Mouse (Mus musculus): Measurements from ENCODE around the gene Naa60. TPM values are rescaled to one million over a fixed set of nuclear protein-coding genes. Genes with fewer than 3 reads are reported as not detected.

The Naa60 gene
- polyA plus RNA-seq, 1 experiment = 31.2 TPM

DNA sequence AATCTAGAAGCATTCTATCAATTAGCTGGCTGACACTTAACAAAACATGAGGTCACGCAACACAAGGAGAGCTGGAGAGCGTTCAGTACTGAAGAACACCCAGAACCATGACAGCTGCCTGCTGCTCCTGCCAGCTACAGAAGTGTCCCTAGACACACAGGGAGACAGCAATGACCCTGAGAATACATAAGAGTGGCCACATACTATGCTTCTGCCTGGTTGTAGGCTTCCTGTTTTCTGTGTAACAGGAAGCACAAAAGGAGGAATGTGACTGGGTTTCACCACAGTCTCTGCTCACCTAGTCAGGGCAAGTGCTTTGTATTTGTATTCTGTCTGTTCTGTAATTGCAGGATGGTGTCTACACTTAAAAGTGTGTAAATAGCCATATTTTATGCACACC is 48.6 kb downstream of the Naa60 start:
- H3ac ChIP-seq (ENCODE audit: control insufficient read depth, insufficient read length) = no peak overlapping the region
- no peaks in the 10 kb centered on the region for H3K79me2 ChIP-seq (ENCODE audit: control insufficient read depth, insufficient read depth)
- H3K4me3 ChIP-seq = no peak overlapping the region
- no peaks in the 10 kb centered on the region for H3K27me3 ChIP-seq (ENCODE audit: control insufficient read depth, insufficient read depth, insufficient read length)
- peaks cover 19% of the 10 kb centered on the region for H3K36me3 ChIP-seq (ENCODE audit: control insufficient read depth, insufficient read depth)
- TF ChIP-seq TCF3 (IDR thresholded peaks at IDR 0.05; ENCODE audit: insufficient read length, low read depth) = no peak
- TF ChIP-seq SRF (IDR thresholded peaks at IDR 0.05; ENCODE audit: control insufficient read depth, insufficient read length, low read depth) = no peak
- TF ChIP-seq TCF12 (IDR thresholded peaks at IDR 0.05; ENCODE audit: insufficient read depth, poor library complexity, severe bottlenecking) = no peak
- TF ChIP-seq MYOD1 (IDR thresholded peaks at IDR 0.05; ENCODE audit: control insufficient read depth in 1 of 3, insufficient read length in 2 of 3, low read depth in 2 of 3) = no peak
- no peak for TF ChIP-seq REST (IDR thresholded peaks at IDR 0.05; ENCODE audit: insufficient read depth, insufficient read length)
- TF ChIP-seq POLR2AphosphoS2 (IDR thresholded peaks at IDR 0.05; ENCODE audit: insufficient read length, low read depth) = no peak
- no peak for TF ChIP-seq MYOG (IDR thresholded peaks at IDR 0.05; ENCODE audit: control insufficient read depth in 1 of 3, insufficient read depth in 1 of 3, insufficient read length in 2 of 3, low read depth in 2 of 3)
- TF ChIP-seq E2F4 (IDR thresholded peaks at IDR 0.05; ENCODE audit: insufficient read depth) = no peak
- TF ChIP-seq MAX (IDR thresholded peaks at IDR 0.05; ENCODE audit: low read depth) = no peak
- no peak for TF ChIP-seq CEBPB (IDR thresholded peaks at IDR 0.05; ENCODE audit: insufficient read depth, poor library complexity, severe bottlenecking)
- TF ChIP-seq POLR2A (IDR thresholded peaks at IDR 0.05; ENCODE audit: insufficient read length, low read depth) = no peak
- no peak for TF ChIP-seq USF1 (IDR thresholded peaks at IDR 0.05; ENCODE audit: low read depth)
- H3K4me2 ChIP-seq (ENCODE audit: low read depth) = no peak overlapping the region

DNA sequence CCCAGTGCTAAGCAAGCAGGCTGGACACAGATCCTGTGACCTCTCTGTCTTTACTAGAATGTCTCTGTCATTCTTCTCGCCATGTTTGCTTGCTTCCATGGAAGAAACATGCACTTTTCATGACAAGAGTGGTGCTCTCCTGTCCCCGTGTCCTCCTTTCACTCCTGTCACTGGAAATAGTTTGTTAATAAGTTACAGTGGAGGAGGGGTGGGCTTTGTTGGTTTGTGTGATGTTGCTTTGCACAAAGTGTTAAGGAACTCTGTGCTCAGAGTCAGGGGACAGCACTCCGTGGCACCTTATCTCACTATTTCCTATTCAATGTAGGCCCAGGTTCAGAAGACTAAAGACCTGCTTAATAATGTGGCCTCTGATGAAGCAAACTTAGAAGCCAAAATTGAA is 51.3 kb downstream of the Naa60 start:
- H3ac ChIP-seq (ENCODE audit: control insufficient read depth, insufficient read length) = no peak overlapping the region
- H3K4me3 ChIP-seq = no peak overlapping the region
- TF ChIP-seq MAX (IDR thresholded peaks at IDR 0.05; ENCODE audit: low read depth) (no peak), TCF12 (IDR thresholded peaks at IDR 0.05; ENCODE audit: insufficient read depth, poor library complexity, severe bottlenecking) (no peak), MYOD1 (IDR thresholded peaks at IDR 0.05; ENCODE audit: control insufficient read depth in 1 of 3, insufficient read length in 2 of 3, low read depth in 2 of 3) (no peak), MYOG (IDR thresholded peaks at IDR 0.05; ENCODE audit: control insufficient read depth in 1 of 3, insufficient read depth in 1 of 3, insufficient read length in 2 of 3, low read depth in 2 of 3) (no peak), POLR2A (IDR thresholded peaks at IDR 0.05; ENCODE audit: insufficient read length, low read depth) (no peak), E2F4 (IDR thresholded peaks at IDR 0.05; ENCODE audit: insufficient read depth) (no peak), REST (IDR thresholded peaks at IDR 0.05; ENCODE audit: insufficient read depth, insufficient read length) (no peak), POLR2AphosphoS2 (IDR thresholded peaks at IDR 0.05; ENCODE audit: insufficient read length, low read depth) (no peak), TCF3 (IDR thresholded peaks at IDR 0.05; ENCODE audit: insufficient read length, low read depth) (no peak), SRF (IDR thresholded peaks at IDR 0.05; ENCODE audit: control insufficient read depth, insufficient read length, low read depth) (no peak), CEBPB (IDR thresholded peaks at IDR 0.05; ENCODE audit: insufficient read depth, poor library complexity, severe bottlenecking) (no peak), USF1 (IDR thresholded peaks at IDR 0.05; ENCODE audit: low read depth) (no peak)
- no peaks in the 10 kb centered on the region for H3K79me2 ChIP-seq (ENCODE audit: control insufficient read depth, insufficient read depth)
- no peak overlapping the region for H3K4me2 ChIP-seq (ENCODE audit: low read depth)
- H3K27me3 ChIP-seq (ENCODE audit: control insufficient read depth, insufficient read depth, insufficient read length) = no peaks in the 10 kb centered on the region
- peaks cover 19% of the 10 kb centered on the region for H3K36me3 ChIP-seq (ENCODE audit: control insufficient read depth, insufficient read depth)

DNA sequence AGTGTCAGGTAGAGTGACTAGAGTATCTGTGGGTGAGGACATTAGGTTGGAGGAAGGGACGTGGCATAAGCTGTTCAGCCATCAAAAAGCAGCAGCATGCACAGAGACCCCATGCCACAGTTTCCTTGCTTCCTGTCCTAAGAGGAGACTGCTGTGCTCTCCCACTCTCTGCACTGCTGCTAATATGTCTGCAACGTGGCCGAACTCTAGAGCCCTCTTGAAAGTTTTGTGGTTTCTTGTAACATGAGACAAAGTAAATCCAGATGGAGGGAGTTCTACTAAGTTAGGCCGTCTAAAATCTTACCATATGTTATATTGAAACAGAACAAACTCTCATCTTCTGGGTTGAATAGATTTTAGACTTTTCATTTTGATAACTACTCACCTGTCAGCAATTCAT is 51.8 kb downstream of the Naa60 start:
- Histone ChIP-seq H3K27me3 (ENCODE audit: control insufficient read depth, insufficient read depth, insufficient read length) (no peaks in the 10 kb centered on the region), H3K4me2 (ENCODE audit: low read depth) (no peak overlapping the region), H3ac (ENCODE audit: control insufficient read depth, insufficient read length) (no peak overlapping the region), H3K4me3 (no peak overlapping the region), H3K79me2 (ENCODE audit: control insufficient read depth, insufficient read depth) (no peaks in the 10 kb centered on the region), H3K36me3 (ENCODE audit: control insufficient read depth, insufficient read depth) (peaks cover 19% of the 10 kb centered on the region)
- TF ChIP-seq POLR2A (IDR thresholded peaks at IDR 0.05; ENCODE audit: insufficient read length, low read depth) (no peak), SRF (IDR thresholded peaks at IDR 0.05; ENCODE audit: control insufficient read depth, insufficient read length, low read depth) (no peak), E2F4 (IDR thresholded peaks at IDR 0.05; ENCODE audit: insufficient read depth) (no peak), REST (IDR thresholded peaks at IDR 0.05; ENCODE audit: insufficient read depth, insufficient read length) (no peak), USF1 (IDR thresholded peaks at IDR 0.05; ENCODE audit: low read depth) (no peak), TCF12 (IDR thresholded peaks at IDR 0.05; ENCODE audit: insufficient read depth, poor library complexity, severe bottlenecking) (no peak), MAX (IDR thresholded peaks at IDR 0.05; ENCODE audit: low read depth) (no peak), MYOD1 (IDR thresholded peaks at IDR 0.05; ENCODE audit: control insufficient read depth in 1 of 3, insufficient read length in 2 of 3, low read depth in 2 of 3) (no peak)

DNA sequence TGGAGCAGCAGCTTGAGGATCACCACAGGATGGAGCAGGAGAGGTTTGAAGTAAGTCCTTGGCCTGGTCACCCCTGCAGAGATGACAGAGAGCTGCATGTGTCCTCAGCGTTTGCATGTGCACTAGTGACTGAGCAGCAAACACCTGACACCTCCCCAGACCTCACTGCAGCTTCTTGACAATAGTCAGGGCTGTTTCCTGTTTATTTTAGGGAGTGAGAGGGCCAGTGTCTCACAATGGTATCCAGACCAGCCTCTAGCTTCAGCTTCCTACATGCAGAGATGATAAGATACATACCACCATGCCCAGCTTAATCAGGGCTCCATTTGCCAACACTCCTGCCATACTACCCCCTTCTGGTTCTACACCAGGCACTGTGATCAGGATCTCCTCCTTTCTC is 56.4 kb downstream of the Naa60 start:
- H3ac ChIP-seq (ENCODE audit: control insufficient read depth, insufficient read length) = no peak overlapping the region
- H3K27me3 ChIP-seq (ENCODE audit: control insufficient read depth, insufficient read depth, insufficient read length) = no peaks in the 10 kb centered on the region
- H3K4me2 ChIP-seq (ENCODE audit: low read depth) = no peak overlapping the region
- H3K79me2 ChIP-seq (ENCODE audit: control insufficient read depth, insufficient read depth) = no peaks in the 10 kb centered on the region
- peaks cover 10% of the 10 kb centered on the region for H3K36me3 ChIP-seq (ENCODE audit: control insufficient read depth, insufficient read depth)
- no peak overlapping the region for H3K4me3 ChIP-seq
- TF ChIP-seq TCF12 (IDR thresholded peaks at IDR 0.05; ENCODE audit: insufficient read depth, poor library complexity, severe bottlenecking) = no peak
- TF ChIP-seq TCF3 (IDR thresholded peaks at IDR 0.05; ENCODE audit: insufficient read length, low read depth) = no peak
- TF ChIP-seq CEBPB (IDR thresholded peaks at IDR 0.05; ENCODE audit: insufficient read depth, poor library complexity, severe bottlenecking) = no peak
- no peak for TF ChIP-seq MAX (IDR thresholded peaks at IDR 0.05; ENCODE audit: low read depth)
- no peak for TF ChIP-seq MYOD1 (IDR thresholded peaks at IDR 0.05; ENCODE audit: control insufficient read depth in 1 of 3, insufficient read length in 2 of 3, low read depth in 2 of 3)
- TF ChIP-seq E2F4 (IDR thresholded peaks at IDR 0.05; ENCODE audit: insufficient read depth) = no peak

DNA sequence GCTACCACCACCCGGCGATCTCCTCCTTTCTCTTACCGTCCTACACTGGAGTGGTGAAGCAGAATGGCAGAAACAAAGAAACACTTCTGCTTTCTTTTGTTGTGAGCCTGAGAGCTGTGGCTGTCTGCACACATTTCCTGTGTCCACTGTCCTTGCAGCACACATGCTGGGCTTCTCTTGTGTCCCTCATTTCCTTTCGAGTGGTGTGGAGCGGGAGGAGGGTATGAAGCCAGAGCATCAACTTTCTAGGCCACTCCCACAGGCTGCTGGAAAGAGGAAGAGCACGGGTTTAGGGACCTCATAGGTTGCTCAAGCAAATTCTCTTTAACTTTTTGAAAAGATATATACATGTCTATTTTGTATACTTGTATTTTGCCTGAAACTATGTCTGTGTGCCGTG is 57.0 kb downstream of the Naa60 start:
- no peak overlapping the region for H3ac ChIP-seq (ENCODE audit: control insufficient read depth, insufficient read length)
- no peaks in the 10 kb centered on the region for H3K27me3 ChIP-seq (ENCODE audit: control insufficient read depth, insufficient read depth, insufficient read length)
- H3K36me3 ChIP-seq (ENCODE audit: control insufficient read depth, insufficient read depth) = peaks cover 10% of the 10 kb centered on the region
- TF ChIP-seq MAX (IDR thresholded peaks at IDR 0.05; ENCODE audit: low read depth) = no peak
- no peak for TF ChIP-seq E2F4 (IDR thresholded peaks at IDR 0.05; ENCODE audit: insufficient read depth)
- no peak for TF ChIP-seq REST (IDR thresholded peaks at IDR 0.05; ENCODE audit: insufficient read depth, insufficient read length)
- TF ChIP-seq POLR2AphosphoS2 (IDR thresholded peaks at IDR 0.05; ENCODE audit: insufficient read length, low read depth) = no peak
- TF ChIP-seq TCF3 (IDR thresholded peaks at IDR 0.05; ENCODE audit: insufficient read length, low read depth) = no peak
- TF ChIP-seq CEBPB (IDR thresholded peaks at IDR 0.05; ENCODE audit: insufficient read depth, poor library complexity, severe bottlenecking) = no peak
- TF ChIP-seq MYOG (IDR thresholded peaks at IDR 0.05; ENCODE audit: control insufficient read depth in 1 of 3, insufficient read depth in 1 of 3, insufficient read length in 2 of 3, low read depth in 2 of 3) = no peak
- TF ChIP-seq POLR2A (IDR thresholded peaks at IDR 0.05; ENCODE audit: insufficient read length, low read depth) = no peak
- TF ChIP-seq TCF12 (IDR thresholded peaks at IDR 0.05; ENCODE audit: insufficient read depth, poor library complexity, severe bottlenecking) = no peak
- no peak for TF ChIP-seq SRF (IDR thresholded peaks at IDR 0.05; ENCODE audit: control insufficient read depth, insufficient read length, low read depth)
- TF ChIP-seq USF1 (IDR thresholded peaks at IDR 0.05; ENCODE audit: low read depth) = no peak
- no peak for TF ChIP-seq MYOD1 (IDR thresholded peaks at IDR 0.05; ENCODE audit: control insufficient read depth in 1 of 3, insufficient read length in 2 of 3, low read depth in 2 of 3)
- H3K4me3 ChIP-seq = no peak overlapping the region
- no peaks in the 10 kb centered on the region for H3K79me2 ChIP-seq (ENCODE audit: control insufficient read depth, insufficient read depth)
- no peak overlapping the region for H3K4me2 ChIP-seq (ENCODE audit: low read depth)
